Mouse (Mus musculus): ENCODE results near the gene Hes6. TPM values are rescaled to one million over a fixed set of nuclear protein-coding genes. Genes with fewer than 3 reads are reported as not detected.

The Hes6 gene
- total RNA-seq (2021): 100 to 1,000 TPM; 255 to 373 TPM
- long read RNA-seq, experiment 1, transcript Hes6-201 (4 exons, 1,335 nt): major isoform, 251 of 311 reads
- long read RNA-seq, experiment 1, transcript Hes6-202 (3 exons, 1,573 nt): minor isoform, 35 of 311 reads
- long read RNA-seq, experiment 1, partial matches to known transcripts: 16 of 311 reads
- long read RNA-seq, experiment 1, other reads (novel, unspliced or antisense): 5 of 311 reads
- long read RNA-seq, experiment 2, transcript Hes6-201 (4 exons, 1,335 nt): major isoform, 302 of 415 reads
- long read RNA-seq, experiment 2, transcript Hes6-202 (3 exons, 1,573 nt): minor isoform, 43 of 415 reads
- long read RNA-seq, experiment 2, partial matches to known transcripts: 1 of 415 reads
- long read RNA-seq, experiment 2, other reads (novel, unspliced or antisense): 65 of 415 reads

DNA sequence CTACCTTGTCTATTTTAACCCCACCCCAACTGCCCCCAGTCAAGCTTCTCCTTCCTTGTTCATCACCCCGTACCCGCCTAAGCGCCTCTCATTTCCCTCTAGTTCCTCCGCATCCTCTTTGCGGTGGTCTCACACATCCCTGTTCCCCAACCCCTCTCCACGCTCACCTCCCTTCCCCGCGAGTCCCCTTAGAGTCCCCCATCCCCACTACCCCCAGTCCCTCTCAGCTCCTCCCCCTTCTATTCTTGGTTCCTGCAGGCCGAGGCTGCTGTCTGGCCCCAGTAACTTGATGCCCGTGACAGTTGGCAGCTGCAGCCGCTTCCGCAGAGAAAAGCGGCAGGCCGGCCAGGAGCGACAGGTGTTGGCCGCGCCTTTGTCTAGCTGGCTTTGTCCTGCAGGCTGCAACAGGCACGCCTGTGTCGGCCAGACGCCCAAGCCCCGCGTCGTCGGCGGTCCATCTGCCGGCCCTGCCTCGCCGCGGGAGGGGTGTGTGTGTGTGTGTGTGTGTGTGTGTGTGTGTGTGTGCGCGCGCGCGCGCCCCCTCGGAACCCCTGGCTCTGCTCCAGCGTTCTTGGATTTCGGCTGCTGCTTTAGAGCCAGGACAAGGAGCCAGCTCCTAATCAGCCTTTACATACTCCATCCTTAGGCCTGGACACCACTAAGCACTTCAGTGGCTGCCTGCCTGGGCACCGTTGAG, at the start of gene Hes6:
Hes6 (minus strand) TSS at position 141 of the 697 bp plus-strand sequence.
- peak; percentile 55 to 60 for DNase-seq (ENCODE audit: low spot score in 2 of 2)

DNA sequence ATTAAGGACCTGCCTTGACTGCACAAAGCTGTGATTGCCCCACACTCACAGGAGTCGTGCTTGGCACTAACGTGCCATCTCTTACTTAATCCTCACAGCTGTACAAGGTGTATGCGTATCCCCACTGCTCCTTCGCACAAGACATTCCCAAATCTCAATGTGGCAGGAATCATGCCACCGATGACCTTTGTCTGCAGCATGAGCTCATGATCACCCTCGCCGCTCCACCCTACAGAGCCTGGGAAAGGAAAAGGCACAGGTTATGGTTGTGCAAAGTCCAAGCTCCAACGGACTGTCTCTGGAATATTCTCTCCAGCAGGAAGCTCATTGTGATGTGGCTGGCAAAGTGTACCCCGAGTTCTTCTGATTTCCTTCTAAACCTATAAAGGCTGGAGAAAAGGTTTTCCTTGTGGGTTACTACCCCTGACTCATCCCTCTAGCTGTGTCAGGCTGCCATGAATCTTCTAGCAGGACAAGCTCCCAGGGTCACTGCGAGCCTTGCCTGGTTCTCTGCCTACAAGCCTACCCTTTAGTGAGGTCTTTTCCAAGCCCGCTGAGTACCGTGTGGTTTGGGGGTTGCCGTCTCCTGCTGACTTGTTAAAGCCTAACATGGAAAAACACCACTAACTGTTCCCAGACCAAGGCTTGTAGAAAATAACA, 49.6 kb upstream of the Hes6 start:
- peak in 1 of 2 experiments; percentile 51 for DNase-seq (ENCODE audit: low spot score in 2 of 2)

DNA sequence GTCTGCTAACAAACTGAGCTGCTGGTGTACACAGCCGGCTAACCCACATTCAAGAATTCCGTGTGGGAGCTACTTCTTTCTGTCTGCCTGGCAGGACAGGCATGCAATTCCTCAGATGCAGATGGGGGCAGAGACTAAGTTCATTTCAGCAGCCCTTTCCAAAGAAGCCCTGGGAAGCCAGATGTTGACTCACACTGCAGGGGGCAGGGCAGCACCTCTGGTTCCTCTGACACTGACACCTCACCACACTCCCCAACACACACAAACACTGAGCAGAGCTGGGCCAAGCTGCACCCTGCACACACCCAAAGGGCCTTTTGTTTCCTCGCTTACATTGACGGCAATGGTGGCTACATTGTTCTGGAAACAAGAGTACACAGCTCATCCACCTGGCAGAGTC, 46.7 kb upstream of the Hes6 start:
- no peak for DNase-seq (ENCODE audit: low spot score in 2 of 2)

DNA sequence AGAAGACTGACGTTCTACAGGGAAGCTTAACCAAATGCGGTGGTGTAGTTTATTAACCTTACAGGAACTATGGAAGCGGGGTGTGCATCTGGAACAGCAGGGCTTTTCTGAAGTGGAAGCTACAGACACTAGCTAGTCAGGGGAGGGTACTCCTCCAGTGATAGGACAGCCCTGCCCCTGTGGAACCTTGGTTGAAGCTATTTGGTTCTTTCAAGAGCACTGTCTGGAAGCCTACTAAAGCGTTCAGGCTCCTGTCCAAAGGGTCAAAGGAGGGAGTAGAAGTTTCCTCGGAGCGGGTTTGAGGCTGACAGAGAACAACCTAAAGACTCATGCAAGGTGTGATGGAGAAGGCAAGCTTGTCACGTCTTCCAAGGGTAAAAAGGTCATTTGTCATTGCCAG, 46.2 kb upstream of the Hes6 start:
- no peak for DNase-seq (ENCODE audit: low spot score in 2 of 2)

DNA sequence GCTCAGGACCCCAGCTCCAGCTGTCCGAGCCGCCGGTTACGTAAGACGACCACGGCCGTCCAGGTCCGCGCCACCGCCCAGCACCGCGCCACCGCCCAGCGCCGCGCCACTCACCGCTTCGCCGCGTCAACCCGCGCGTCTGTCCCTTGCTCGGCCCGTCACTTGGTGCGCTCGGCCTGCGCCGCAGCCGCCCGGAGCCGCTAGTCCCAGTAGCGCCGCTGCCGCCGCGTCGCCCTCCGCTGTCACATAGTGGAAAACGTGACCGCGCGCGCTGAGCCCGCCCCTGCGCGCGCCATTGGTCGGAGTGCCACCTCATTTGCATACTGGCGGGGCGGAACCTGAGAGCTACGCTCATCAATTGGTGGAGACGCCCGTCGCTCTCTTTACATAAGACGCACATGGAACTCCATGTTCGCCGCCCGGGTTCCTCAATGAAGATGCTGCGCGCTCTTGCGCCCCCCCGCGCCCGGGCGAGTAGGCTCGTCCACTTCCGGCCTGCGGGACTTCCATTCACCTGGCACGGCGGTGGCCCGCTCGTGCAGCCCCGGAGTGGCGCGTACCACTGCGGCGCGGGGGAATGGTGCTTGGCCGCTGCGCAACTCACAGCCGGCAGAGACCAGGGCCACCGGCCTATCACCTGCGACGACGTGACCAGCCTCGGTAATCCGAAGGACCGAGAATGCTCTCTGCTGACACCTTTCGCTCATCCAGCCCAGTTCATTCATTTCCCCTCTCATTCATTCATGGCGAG, 45.4 kb upstream of the Hes6 start, which contains the start of gene Per2:
Per2 (minus strand) TSS at position 266 of the 751 bp plus-strand sequence.
- DNase-seq (ENCODE audit: low spot score in 2 of 2): peak; percentile 97

DNA sequence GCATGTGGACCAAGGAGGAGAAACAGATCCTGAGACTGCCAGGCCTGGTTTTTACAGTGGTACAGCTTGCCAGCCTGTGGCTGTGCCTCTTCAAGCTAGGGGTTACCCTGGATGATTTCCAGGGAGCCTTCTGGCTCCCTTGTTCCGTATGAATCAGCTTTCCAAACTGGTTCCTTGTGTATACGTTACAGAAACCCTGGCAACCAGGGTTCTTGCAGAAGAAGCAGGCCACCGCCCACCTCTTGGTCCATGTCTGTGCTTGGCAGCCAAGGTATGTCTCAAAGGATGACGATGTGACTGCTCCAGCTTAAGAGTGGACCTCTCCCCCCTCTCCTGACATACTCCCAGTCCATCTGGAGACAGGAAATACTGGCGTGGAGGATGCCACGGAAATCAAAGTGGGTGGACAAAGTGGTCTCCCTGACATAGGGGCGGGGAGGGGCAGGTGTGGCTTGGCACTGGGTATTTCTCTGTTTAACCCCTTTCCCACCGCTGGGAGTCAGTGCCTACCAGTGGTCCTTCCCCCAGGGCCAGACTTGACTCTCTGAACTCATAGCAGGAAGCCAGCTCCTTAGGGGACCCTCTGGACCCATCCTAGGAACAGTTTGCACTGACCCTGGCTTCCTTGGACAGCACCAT, 44.5 kb upstream of the Hes6 start:
- peak in 1 of 2 experiments; percentile 35 for DNase-seq (ENCODE audit: low spot score in 2 of 2)

DNA sequence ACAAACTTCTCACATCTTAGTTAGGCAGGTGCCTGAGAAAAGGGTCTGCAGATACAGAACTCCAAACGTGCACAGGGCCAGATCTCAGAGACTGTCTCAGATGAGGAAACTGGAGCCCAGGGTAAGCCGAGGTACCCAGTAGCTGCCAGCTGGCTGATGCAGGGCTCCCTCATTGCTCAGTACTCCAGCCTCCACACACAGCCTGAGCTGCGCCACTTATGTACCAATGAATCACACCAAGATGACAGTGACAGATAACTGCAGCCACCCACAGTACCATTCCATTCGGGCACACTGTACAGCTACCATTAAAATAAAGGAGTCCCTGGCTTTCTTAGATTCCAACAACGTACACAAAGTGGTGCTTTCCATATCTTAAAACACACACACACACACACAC, 43.9 kb upstream of the Hes6 start:
- no peak for DNase-seq (ENCODE audit: low spot score in 2 of 2)

DNA sequence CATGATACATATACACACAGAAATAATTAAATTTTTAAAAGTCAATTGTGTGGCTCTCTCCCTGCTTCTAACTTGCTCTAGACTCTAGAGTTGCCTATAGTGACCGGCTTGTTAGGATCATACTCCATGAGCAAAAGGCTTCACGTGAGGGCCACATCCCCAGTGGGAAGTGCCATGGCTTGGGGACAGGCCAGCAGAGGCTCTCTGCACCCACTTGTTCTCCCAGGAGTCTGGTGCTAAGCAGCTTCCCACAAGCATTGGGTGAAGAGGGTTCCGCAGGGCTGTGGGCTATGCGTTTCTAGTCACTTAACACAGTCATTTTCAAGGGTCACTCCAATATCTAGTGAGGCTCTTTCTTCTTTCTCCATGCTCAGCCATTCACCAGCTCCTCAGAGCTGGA, 43.3 kb upstream of the Hes6 start:
- peak in 1 of 2 experiments; percentile 6 for DNase-seq (ENCODE audit: low spot score in 2 of 2)

DNA sequence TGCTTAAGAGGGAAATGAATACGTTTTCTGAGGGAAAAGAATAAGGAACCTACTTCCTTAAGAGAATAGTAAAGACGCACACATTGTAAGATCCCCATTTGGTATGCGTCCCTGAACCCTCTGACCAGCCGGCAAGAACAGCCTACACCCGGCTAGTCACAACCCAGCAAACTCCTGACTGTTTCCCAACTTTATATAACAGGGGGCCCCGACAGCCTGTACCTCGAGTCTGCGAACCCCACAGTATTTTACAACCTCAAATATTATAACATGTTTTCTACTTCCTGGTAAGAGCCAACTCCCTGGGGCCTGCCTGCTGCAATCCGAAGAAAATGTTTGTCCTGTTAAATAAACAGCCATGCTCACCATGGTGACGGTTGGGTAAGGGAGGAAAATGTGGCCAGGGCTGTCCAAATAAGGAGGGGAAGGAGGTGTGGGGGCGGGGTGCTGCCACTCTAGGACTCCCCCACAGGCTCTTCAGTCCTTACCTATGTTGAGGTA, 42.5 kb upstream of the Hes6 start:
- DNase-seq (ENCODE audit: low spot score in 2 of 2): no peak

DNA sequence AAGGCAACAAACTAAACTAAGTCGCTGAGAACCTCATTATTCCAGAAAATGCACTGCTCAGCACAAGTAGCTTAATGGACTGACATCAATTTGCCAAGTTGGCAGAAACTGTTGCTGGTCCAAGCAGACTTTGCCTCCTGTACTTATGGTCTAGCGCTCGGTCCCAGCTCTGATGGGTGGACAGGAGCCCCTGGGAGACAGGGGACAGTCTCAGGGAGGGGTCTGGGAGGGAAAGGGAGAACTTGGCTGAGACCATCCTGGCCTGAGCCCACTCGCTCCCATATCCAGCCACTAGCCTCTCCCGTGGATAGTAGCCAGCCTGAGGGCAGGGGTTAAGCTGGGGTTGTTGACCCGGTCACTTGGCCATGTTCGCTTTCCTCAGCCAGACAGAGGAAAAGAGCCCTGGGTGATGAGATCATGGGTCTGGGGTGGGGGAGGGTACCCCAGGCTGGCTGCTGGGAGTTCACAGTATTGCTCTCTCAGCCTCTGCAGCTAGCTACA, 41.9 kb upstream of the Hes6 start:
- no peak for DNase-seq (ENCODE audit: low spot score in 2 of 2)

DNA sequence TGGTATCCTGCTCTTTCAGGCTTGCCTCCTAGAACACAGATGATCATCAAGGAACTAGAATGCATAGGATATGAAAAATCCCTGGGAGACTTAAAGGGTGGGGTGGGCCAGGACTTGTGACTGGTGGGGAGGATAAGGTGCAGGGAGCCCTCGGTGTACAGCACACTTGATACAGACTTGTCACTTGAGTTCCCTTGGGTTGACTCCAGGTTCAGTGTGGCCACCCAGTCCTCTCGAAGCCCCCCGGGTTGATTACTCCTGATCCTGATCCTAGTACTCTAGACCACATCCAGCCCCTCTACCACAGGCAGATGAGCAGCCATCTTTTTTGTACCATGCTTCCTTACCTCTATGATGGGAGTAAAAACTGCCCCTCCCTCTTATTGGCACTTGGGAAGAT, 41.1 kb upstream of the Hes6 start:
- no peak for DNase-seq (ENCODE audit: low spot score in 2 of 2)

DNA sequence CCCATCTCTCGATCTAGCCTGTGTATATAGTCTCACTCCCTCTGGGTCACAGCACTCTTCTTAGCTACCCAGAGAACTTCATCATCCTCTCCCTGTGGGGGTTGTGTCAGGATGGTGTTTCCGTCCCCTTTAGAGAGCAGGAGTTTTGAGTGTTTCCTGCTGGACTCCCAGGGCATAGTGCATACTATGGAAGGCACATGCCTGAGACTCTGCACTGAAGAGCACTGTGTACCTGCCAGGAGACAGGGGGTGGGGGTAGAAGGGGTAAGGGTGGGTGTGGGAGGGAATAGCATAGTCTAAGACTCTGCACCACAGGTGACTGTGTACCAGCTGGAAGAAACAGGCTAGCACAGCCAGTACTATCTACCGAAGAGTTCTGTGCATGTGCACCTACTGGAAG, 40.5 kb upstream of the Hes6 start:
- no peak for DNase-seq (ENCODE audit: low spot score in 2 of 2)

DNA sequence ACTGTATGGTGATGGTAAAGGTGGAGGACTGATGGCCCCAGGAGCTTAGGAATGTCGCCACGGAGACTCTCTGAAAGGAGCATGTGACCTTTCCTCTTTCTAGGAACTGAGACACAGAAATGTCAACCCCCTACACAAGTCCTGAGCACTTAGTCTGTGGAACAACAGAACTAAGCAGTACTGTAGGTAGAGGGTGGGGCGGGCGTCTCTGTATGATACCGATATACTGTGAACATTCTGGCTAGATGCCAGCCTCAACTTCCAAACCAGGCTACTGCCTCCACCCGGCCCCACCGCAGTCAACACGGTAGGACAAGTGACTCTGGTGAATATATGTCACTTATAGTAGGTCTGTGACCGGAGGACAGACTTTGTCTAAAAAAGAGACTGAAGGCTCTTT, 40.1 kb upstream of the Hes6 start:
- DNase-seq (ENCODE audit: low spot score in 2 of 2): no peak

DNA sequence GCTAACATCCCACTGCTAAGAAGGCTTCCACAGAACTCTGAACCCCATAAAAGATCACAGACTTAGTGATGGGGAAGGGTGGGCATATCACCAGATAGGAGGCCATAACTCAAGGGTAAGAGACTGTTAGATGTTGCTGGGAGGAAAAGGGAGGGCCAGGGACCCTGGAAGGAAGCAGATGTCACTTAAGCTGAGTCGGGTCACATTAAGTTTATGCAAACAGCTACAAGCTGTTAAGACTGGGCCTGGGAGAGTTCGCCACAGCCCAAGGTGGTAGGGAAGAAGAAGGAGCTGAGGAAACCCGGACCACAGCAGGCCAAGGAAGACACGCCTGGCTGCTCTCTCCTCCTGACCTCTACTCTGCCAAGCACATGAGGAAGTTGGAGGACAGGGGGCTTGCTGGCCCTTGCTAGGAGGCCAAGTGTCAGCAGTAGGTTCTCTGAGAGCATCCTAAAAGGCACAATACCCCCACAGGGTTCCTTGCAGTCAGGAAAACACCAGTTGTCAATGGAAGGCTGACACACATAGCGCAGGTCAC, 37.8 kb upstream of the Hes6 start:
- DNase-seq (ENCODE audit: low spot score in 2 of 2): no peak

DNA sequence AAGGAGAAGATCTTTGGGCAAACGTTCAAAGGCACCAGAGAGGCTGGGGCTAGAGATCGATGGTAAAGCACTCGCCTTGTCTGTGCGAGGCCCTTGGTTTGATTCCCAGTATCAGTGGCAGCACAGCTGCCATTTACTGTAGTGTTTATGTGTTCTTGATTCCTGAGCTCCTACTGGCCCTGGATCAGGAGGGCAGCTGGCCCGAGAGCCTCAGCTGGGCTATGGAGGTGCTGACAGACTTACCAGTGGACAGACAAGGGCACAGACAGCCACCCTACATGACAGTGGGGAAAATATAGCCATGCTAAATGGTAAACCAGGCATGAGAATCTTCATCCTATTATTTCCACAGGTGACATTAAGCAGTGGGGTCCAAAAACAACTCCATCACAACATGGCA, 37.0 kb upstream of the Hes6 start:
- no peak for DNase-seq (ENCODE audit: low spot score in 2 of 2)

DNA sequence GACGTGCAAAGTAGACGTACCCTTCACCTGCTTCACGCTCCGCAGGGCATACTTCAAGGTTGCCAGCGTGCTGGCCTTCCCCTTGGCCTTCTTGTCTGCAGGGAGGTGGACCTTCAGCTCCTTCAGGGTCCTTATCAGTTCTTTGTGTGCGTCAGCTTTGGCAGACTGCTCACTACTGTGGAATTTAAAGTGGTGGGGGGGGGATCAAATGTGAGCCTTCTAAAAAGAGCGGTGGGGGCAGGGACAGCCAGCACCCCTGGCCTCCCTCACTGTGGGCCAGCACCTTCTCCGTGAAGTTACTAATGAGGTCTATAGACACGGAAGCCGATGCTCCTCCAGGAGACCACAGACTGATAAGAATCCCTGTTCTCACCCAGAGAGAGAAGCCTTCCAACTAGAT, 34.9 kb upstream of the Hes6 start:
- DNase-seq (ENCODE audit: low spot score in 2 of 2): no peak

DNA sequence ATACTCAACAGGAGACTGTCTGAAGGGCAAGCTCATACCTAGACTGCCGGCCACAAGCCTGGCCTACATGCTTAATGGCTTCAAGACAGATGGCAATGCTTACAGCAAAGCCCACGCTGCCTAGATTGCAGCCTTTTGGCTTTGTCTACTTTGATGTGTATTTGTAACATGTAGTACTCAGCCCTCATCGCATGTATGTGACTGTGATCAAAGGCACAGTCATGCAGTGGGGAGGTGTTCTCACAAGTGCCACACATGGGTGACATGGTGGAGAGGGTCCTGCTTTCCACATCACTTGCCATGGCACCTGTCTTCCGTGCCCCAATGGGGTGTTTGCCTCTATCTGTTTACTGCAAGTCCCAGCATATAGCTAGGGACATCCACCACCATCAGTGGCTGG, 32.7 kb upstream of the Hes6 start:
- no peak for DNase-seq (ENCODE audit: low spot score in 2 of 2)

DNA sequence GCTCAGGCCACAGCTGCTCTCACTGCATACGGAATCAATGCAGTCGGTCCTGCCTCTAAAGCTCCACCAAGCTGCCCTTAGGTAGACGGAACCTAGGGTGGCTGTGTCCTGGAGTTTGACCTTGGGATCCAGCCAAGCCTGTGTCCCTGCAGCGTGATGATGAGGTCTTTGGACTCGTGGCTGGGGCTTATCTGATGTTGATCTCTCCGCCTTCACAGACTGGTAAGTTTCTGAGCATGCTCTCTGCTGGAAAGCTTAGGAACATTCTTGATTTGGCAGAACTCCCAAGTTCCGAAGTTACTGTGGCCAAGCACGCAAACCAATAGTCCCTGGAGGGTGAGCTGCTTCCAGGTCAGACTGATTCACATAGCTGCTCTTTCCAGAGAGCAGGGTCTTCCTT, 32.2 kb upstream of the Hes6 start:
- DNase-seq (ENCODE audit: low spot score in 2 of 2): peak; percentile 58 to 74

DNA sequence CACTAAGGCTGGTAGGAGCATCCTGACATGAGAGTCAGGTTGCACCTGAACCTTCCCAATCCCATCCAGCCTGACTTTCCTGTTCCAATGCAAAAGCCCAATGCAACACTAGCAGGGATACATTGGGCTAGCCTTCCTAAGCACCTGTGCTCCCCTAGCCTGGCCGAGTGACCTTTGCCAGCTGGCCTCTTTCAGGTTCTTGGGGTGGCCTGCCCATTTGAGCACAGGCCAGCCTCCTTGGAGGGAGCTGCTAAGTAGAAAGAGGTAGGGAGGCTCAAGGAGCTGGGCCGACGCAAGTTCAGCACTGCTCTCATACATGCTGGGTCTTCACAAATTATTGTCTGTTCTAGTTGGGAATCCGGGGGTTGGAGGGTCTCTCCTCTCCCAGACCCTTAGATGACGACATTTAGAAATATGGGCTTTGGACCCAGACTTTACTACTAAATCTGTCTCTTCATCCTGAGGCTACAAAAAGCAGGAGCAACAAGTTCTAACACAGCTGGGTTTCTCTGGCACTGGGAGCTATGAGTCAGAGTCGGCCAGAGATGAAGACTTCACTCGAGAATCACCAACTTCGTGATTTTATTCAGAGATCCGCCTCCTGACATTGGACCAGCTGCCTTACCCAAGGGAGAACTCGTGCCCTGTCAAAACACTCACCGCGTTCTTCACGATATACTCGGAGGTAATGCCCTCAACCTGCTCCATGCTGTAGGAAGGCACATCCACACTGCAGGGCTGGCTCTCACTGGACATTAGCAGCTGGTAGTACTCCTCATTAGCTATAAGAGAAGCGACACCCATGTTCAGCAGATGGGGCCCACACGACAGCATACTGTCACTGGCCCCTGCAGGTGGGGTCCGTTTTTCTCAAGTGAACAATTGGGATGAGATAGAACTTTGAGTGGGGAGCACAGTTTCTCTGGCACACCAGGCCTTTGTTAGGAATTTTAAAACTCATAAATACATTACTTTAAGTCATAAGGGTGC, 31.3 kb upstream of the Hes6 start:
- DNase-seq (ENCODE audit: low spot score in 2 of 2): no peak
